Mouse (Mus musculus) monocyte, adult 5-6 weeks (primary cell): ENCODE measurements around the gene Nsg1. TPM values are rescaled to one million over a fixed set of nuclear protein-coding genes. Genes with fewer than 3 reads are reported as not detected.

ENCODE experiments used
- ATAC-seq: fragments of 153-309, 156-312 bp; replicated peaks from 2 replicates; pipeline ENCODE4 v1.8.0; 2017; ENCODE audit warnings: mild to moderate bottlenecking; ENCODE audit not compliant: low TSS enrichment, insufficient number of reproducible peaks, severe bottlenecking, poor library complexity, low FRiP score
- total RNA-seq: library from RNA; stranded (forward); fragments of 200-1000, 200-491, 200-594 nt; gene quantifications from 3 replicates; pipeline ENCODE4 v1.2.3, GENCODE M21; 2017

Nsg1 gene
- total RNA-seq, 1 experiment from 2014 or later: 0.38 TPM

DNA sequence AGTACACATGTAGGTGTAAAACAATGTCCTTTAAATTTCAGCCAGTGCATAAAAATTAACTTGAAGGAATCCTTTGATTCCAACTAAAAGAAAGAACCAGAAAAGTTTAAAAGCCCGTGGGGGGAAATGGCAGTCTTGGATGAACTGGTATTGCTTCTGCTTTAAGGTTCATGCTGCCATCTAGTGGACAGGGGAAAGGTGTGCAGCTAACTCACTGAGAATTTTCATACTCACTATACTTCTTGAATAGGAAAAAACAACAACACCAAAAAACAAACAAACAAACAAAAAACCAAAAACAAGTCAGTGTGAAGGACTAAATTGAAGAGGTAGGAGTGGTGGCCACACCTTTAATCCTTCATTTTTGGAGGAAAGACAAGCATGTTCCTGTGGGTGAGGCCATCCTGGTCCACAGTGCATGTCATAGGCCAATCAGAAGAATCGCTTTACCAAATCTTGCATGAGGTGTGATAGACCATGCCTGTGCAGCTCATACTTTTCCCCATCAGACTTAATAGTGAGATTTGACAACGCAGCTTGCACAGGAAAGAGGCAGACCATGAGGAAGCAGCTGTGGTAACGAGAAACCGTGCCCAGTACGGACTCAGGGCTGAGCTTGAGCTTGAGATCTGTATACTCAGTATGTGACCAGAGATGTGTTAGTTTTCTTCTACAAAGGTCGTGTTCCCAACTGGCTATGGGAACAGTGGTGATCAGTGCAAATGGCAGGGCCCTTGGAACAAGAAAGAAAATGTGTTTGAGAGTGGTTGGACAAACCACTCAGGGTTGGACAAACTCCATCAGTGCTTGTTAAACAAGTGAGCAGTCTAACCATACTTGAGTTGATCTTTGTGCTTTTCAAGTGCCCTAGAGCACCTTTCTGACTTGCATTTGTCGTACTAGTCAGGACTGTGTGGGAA lies 68.4 kb downstream of the Nsg1 start:
- peak; percentile 64; the same call in 1 of the 2 replicates for ATAC-seq

- no peak for ATAC-seq
Observed at GRCm38 (mm10) chr5:38090581-38090980, 69.1 kb downstream of the Nsg1 start.

DNA sequence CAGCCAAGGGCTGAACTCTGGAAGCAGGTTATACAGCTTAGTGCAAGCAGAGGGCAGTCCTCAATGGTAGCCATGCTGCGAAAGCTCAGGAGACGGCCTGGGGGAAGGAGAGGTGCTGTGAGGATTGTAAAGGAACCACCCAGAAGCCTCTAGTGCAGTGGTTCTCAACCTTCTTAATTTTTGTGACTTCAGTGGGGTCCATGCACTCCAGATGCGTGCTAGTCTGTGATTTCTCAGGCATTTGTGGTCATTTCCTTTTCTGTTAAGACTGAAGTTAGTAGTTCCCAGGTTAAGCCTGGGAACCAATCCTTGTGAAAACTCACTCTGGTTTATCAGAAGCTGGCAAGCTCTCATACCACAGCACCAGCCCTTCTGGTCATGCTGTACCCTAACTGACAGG lies 69.6 kb downstream of the Nsg1 start:
- no peak for ATAC-seq

Other genes with a start within 250 kb of the Nsg1 start
- 50.6 to 57.1 TPM (median 50.7 TPM) in 3 replicates for gene Stx18, start 121.2 kb downstream of the Nsg1 start, total RNA-seq
- gene Zbtb49, start 60.5 kb upstream of the Nsg1 start, total RNA-seq: 15.2 to 21.8 TPM (median 18.2 TPM) in 3 replicates
- gene Lyar, start 60.6 kb upstream of the Nsg1 start, total RNA-seq: 35.3 to 51.1 TPM (median 47.3 TPM) in 3 replicates
- 56.3 to 79.6 TPM (median 68.6 TPM) in 3 replicates for gene Tmem128, start 100.3 kb upstream of the Nsg1 start, total RNA-seq
- gene Otop1, start 116.1 kb upstream of the Nsg1 start, total RNA-seq: not detected in 3 replicates
- gene Drd5, start 159.5 kb upstream of the Nsg1 start, total RNA-seq: not detected in 3 replicates